ENCODE assay signal across 31 mouse cellular contexts in the genomic region with DNA sequence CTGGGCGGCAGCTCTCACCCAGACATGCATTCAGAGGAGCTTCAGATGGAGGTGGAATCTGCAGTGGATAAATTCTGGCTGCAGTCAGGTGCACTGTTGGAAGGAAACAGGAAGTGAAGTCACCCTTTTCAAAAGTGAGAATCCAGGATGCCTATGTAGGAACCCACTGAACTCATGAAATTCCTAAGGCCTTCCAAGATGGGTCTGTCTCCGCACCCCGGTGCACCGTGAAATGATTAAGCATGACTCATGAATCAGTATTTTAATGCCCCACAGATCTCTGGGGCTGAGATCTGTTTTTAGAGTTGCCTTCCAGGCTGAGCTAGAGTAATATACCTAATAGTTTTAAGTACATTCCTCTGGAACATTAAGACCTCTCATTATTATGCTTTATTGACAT. TPM values are rescaled to one million over a fixed set of nuclear protein-coding genes. Genes with fewer than 3 reads are reported as not detected.
DNase-seq lines count a peak whose midpoint lies in the region; ATAC-seq and TF ChIP-seq lines count a peak whose summit lies in the region.
"Had no signal": no experiment of that assay in that cellular context is flagged by ENCODE, and none has a peak within 500 bp of the region (broad histone marks: within the 10 kb centered on the region; RNA-seq: fewer than 3 reads in every experiment).

No protein-coding gene starts in this region.

- no peak overlapping the region for H3K27ac ChIP-seq in liver, postnatal 0 days (ENCODE audit: low read depth)
- H3K27ac ChIP-seq in intestine, postnatal 0 days (ENCODE audit: low read depth, low read length) = no peak overlapping the region
- H3K27ac ChIP-seq: embryonic facial prominence, embryonic 10.5 days; embryonic facial prominence, embryonic 12.5 days; forebrain, embryonic 12.5 days had no signal

- H3K4me3 ChIP-seq in C2C12 (ENCODE audit: insufficient read depth, poor library complexity, severe bottlenecking) = no peak overlapping the region
- no peak overlapping the region for H3K4me3 ChIP-seq in liver, postnatal 0 days (ENCODE audit: low read depth, low read length)
- no peak overlapping the region for H3K4me3 ChIP-seq in intestine, postnatal 0 days (ENCODE audit: low read depth, low read length)
- H3K4me3 ChIP-seq: embryonic facial prominence, embryonic 10.5 days; embryonic facial prominence, embryonic 12.5 days; erythroblast, embryonic 14.5 days; forebrain, embryonic 10.5 days; forebrain, embryonic 12.5 days had no signal

- TF ChIP-seq EP300 in liver, postnatal 0 days (IDR thresholded peaks at IDR 0.05; ENCODE audit: low read depth) = no peak

- intact Hi-C loops in heart, postnatal 36 days (cut with DNase I) = no loop called here

- no peak for ATAC-seq in liver, postnatal 0 days
- no peak for ATAC-seq in intestine, postnatal 0 days
- ATAC-seq: forebrain, embryonic 14.5 days; forebrain, embryonic 16.5 days had no signal

- WGBS in liver, postnatal 0 days (ENCODE audit: insufficient replicate concordance) = 80% methylated on average over 4 of the region's 4 CpGs
- WGBS in intestine, postnatal 0 days = 88% methylated on average over 4 of the region's 4 CpGs

- H3K9ac ChIP-seq in liver, postnatal 0 days (replicated peaks) = no peak overlapping the region
- no peak overlapping the region for H3K9ac ChIP-seq in intestine, postnatal 0 days (ENCODE audit: low read depth, low read length)
- H3K9ac ChIP-seq: embryonic facial prominence, embryonic 12.5 days; forebrain, embryonic 12.5 days had no signal

- no peak overlapping the region for H3ac ChIP-seq in C2C12 (ENCODE audit: control insufficient read depth, insufficient read length, low read depth)

- H3K36me3 ChIP-seq in C2C12 (ENCODE audit: control insufficient read depth, insufficient read depth) = no peaks in the 10 kb centered on the region
- H3K36me3 ChIP-seq in liver, postnatal 0 days (replicated peaks; ENCODE audit: insufficient read depth, low read length) = no peaks in the 10 kb centered on the region
- H3K36me3 ChIP-seq in intestine, postnatal 0 days (ENCODE audit: control insufficient read depth, insufficient read depth) = no peaks in the 10 kb centered on the region
- H3K36me3 ChIP-seq: embryonic facial prominence, embryonic 10.5 days; embryonic facial prominence, embryonic 12.5 days; forebrain, embryonic 10.5 days; forebrain, embryonic 12.5 days had no signal

- H3K79me3 ChIP-seq in C2C12 (ENCODE audit: low read depth) = no peaks in the 10 kb centered on the region

- no peaks in the 10 kb centered on the region for H3K9me3 ChIP-seq in liver, postnatal 0 days (ENCODE audit: low read length)
- no peaks in the 10 kb centered on the region for H3K9me3 ChIP-seq in intestine, postnatal 0 days (ENCODE audit: control insufficient read depth)
- H3K9me3 ChIP-seq: embryonic facial prominence, embryonic 10.5 days; forebrain, embryonic 10.5 days; forebrain, embryonic 12.5 days had no signal

- no peaks in the 10 kb centered on the region for H3K27me3 ChIP-seq in C2C12 (ENCODE audit: control insufficient read depth, insufficient read depth, insufficient read length)
- H3K27me3 ChIP-seq in liver, postnatal 0 days (ENCODE audit: insufficient read depth, low read length) = no peaks in the 10 kb centered on the region
- no peaks in the 10 kb centered on the region; the same call in 1 of the 2 replicates for H3K27me3 ChIP-seq in intestine, postnatal 0 days (replicated peaks; ENCODE audit: control insufficient read depth, insufficient read depth, low read length)
- H3K27me3 ChIP-seq: embryonic facial prominence, embryonic 12.5 days; forebrain, embryonic 12.5 days had no signal

- no peaks in the 10 kb centered on the region for H3K4me1 ChIP-seq in liver, postnatal 0 days (ENCODE audit: insufficient read depth)
- no peaks in the 10 kb centered on the region for H3K4me1 ChIP-seq in intestine, postnatal 0 days (replicated peaks; ENCODE audit: control insufficient read depth, insufficient read depth, low read length)
- H3K4me1 ChIP-seq: embryonic facial prominence, embryonic 10.5 days; embryonic facial prominence, embryonic 12.5 days; forebrain, embryonic 12.5 days had no signal

- no peak for TF ChIP-seq CTCF in C2C12 (IDR thresholded peaks at IDR 0.05; ENCODE audit: control insufficient read depth, insufficient read depth, insufficient read length)
- no peak for TF ChIP-seq CTCF in liver, postnatal 0 days (IDR thresholded peaks at IDR 0.05; ENCODE audit: low read depth)
- no peak for TF ChIP-seq CTCF in intestine, postnatal 0 days (IDR thresholded peaks at IDR 0.05; ENCODE audit: low read depth)

- H3K4me2 ChIP-seq in liver, postnatal 0 days (ENCODE audit: low read depth, low read length) = no peak overlapping the region
- no peak overlapping the region for H3K4me2 ChIP-seq in intestine, postnatal 0 days (replicated peaks; ENCODE audit: low read depth)
- H3K4me2 ChIP-seq: embryonic facial prominence, embryonic 12.5 days; forebrain, embryonic 12.5 days had no signal

- DNase-seq in 3134 (ENCODE audit: extremely low read depth, insufficient read length, low spot score) (peak; percentile 73), NIH3T3 (ENCODE audit: low read depth) (peak; percentile 72), R1 (ENCODE audit: low read depth, low spot score) (peak; percentile 16)
- no peak for DNase-seq in liver, postnatal 0 days
- DNase-seq in cerebellum, adult 11-12 months = no peak
- no peak for DNase-seq in heart, postnatal 36 days
- DNase-seq: adrenal gland, adult 2 months; adrenal gland, postnatal 10 days; adrenal gland, postnatal 25 days; B cell, adult 2 months; cerebellum, adult 11 months; cerebellum, adult 2 months; cerebellum, adult 9-10 months; cerebellum, postnatal 10 days; cerebellum, postnatal 25 days had no signal

- H3K79me2 ChIP-seq in C2C12 (ENCODE audit: control insufficient read depth, insufficient read depth) = no peaks in the 10 kb centered on the region

TF ChIP-seq in C2C12, 6 proteins besides CTCF, POLR2A, EP300 and RAD21:
- TF ChIP-seq FOSL1 (IDR thresholded peaks at IDR 0.05; ENCODE audit: insufficient read depth, low read length, poor library complexity, severe bottlenecking) = peak; percentile 2
- TF ChIP-seq CEBPB (IDR thresholded peaks at IDR 0.05; ENCODE audit: low read depth) = no peak
- TF ChIP-seq MYOG (IDR thresholded peaks at IDR 0.05; ENCODE audit: control insufficient read depth, extremely low read depth, insufficient read length) = no peak
- TF ChIP-seq MAX (IDR thresholded peaks at IDR 0.05) = no peak
- TF ChIP-seq MYOD1 (IDR thresholded peaks at IDR 0.05; ENCODE audit: control insufficient read depth, insufficient read length, low read depth) = peak; percentile 2

RNA-seq across cellular contexts. Expression of a gene that starts 0.5 kb away (rescaled TPM):
- not detected for polyA plus RNA-seq in C2C12 (2012; fragmentation: generic; extraction: Trizol)
- polyA plus RNA-seq in liver, postnatal 0 days (2015; fragmentation: Nextera tagmentation; extraction: Ambion mirVana) = not detected in 2 replicates
- polyA plus RNA-seq in intestine, postnatal 0 days (2015; fragmentation: Nextera tagmentation; extraction: Ambion mirVana) = not detected in 2 replicates
- not detected for total RNA-seq in heart, postnatal 36 days (2021)
- total RNA-seq: adrenal gland, adult 2 months; adrenal gland, postnatal 10 days; adrenal gland, postnatal 25 days; adrenal gland, postnatal 4 days; ES-E14; MEL had no signal
- polyA plus RNA-seq: adrenal gland, adult 2 months; brain, embryonic 14.5 days; cerebellum, adult 2 months; cortical plate, adult 2 months; embryonic facial prominence, embryonic 10.5 days; embryonic facial prominence, embryonic 12.5 days; erythroblast, embryonic 14.5 days; forebrain, embryonic 10.5 days; forebrain, embryonic 12.5 days; forebrain, embryonic 14.5 days; forebrain, embryonic 16.5 days; frontal cortex, adult 2 months had no signal

RNA-seq across cellular contexts. Expression of a gene that starts 6.5 kb away (rescaled TPM):
- polyA plus RNA-seq in C2C12 (2012; fragmentation: generic; extraction: Trizol) = not detected
- not detected in 2 replicates for polyA plus RNA-seq in liver, postnatal 0 days (2015; fragmentation: Nextera tagmentation; extraction: Ambion mirVana)
- not detected in 2 replicates for polyA plus RNA-seq in intestine, postnatal 0 days (2015; fragmentation: Nextera tagmentation; extraction: Ambion mirVana)
- total RNA-seq in heart, postnatal 36 days (2021) = not detected
- total RNA-seq: adrenal gland, adult 2 months; adrenal gland, postnatal 10 days; adrenal gland, postnatal 25 days; adrenal gland, postnatal 4 days; ES-E14; MEL had no signal
- polyA plus RNA-seq: adrenal gland, adult 2 months; brain, embryonic 14.5 days; cerebellum, adult 2 months; cortical plate, adult 2 months; embryonic facial prominence, embryonic 10.5 days; embryonic facial prominence, embryonic 12.5 days; embryonic facial prominence, embryonic 14.5 days; erythroblast, embryonic 14.5 days; forebrain, embryonic 10.5 days; forebrain, embryonic 12.5 days; forebrain, embryonic 14.5 days; forebrain, embryonic 16.5 days; frontal cortex, adult 2 months had no signal

RNA-seq across cellular contexts. Expression of a gene that starts 9.2 kb away (rescaled TPM):
- not detected for polyA plus RNA-seq in C2C12 (2012; fragmentation: generic; extraction: Trizol)
- not detected in 2 replicates for polyA plus RNA-seq in liver, postnatal 0 days (2015; fragmentation: Nextera tagmentation; extraction: Ambion mirVana)
- not detected in 2 replicates for polyA plus RNA-seq in intestine, postnatal 0 days (2015; fragmentation: Nextera tagmentation; extraction: Ambion mirVana)
- not detected for total RNA-seq in heart, postnatal 36 days (2021)
- total RNA-seq: adrenal gland, adult 2 months; adrenal gland, postnatal 10 days; adrenal gland, postnatal 25 days; adrenal gland, postnatal 4 days; ES-E14; MEL had no signal
- polyA plus RNA-seq: adrenal gland, adult 2 months; brain, embryonic 14.5 days; cerebellum, adult 2 months; cortical plate, adult 2 months; embryonic facial prominence, embryonic 10.5 days; embryonic facial prominence, embryonic 12.5 days; embryonic facial prominence, embryonic 14.5 days; erythroblast, embryonic 14.5 days; forebrain, embryonic 10.5 days; forebrain, embryonic 12.5 days; forebrain, embryonic 14.5 days; forebrain, embryonic 16.5 days; frontal cortex, adult 2 months had no signal

RNA-seq across cellular contexts. Expression of a gene that starts 15.4 kb away (rescaled TPM):
- not detected for polyA plus RNA-seq in C2C12 (2012; fragmentation: generic; extraction: Trizol)
- polyA plus RNA-seq in liver, postnatal 0 days (2015; fragmentation: Nextera tagmentation; extraction: Ambion mirVana) = not detected in 2 replicates
- not detected in 2 replicates for polyA plus RNA-seq in intestine, postnatal 0 days (2015; fragmentation: Nextera tagmentation; extraction: Ambion mirVana)
- not detected for total RNA-seq in heart, postnatal 36 days (2021)
- total RNA-seq: adrenal gland, adult 2 months; adrenal gland, postnatal 10 days; adrenal gland, postnatal 25 days; adrenal gland, postnatal 4 days; ES-E14; MEL had no signal
- polyA plus RNA-seq: adrenal gland, adult 2 months; brain, embryonic 14.5 days; cerebellum, adult 2 months; cortical plate, adult 2 months; embryonic facial prominence, embryonic 10.5 days; embryonic facial prominence, embryonic 12.5 days; erythroblast, embryonic 14.5 days; forebrain, embryonic 10.5 days; forebrain, embryonic 12.5 days; forebrain, embryonic 14.5 days; forebrain, embryonic 16.5 days; frontal cortex, adult 2 months had no signal

RNA-seq across cellular contexts. Expression of a gene that starts 24.4 kb away (rescaled TPM):
- polyA plus RNA-seq in C2C12 (2012; fragmentation: generic; extraction: Trizol) = not detected
- polyA plus RNA-seq in liver, postnatal 0 days (2015; fragmentation: Nextera tagmentation; extraction: Ambion mirVana) = not detected in 2 replicates
- polyA plus RNA-seq in intestine, postnatal 0 days (2015; fragmentation: Nextera tagmentation; extraction: Ambion mirVana) = not detected in 2 replicates
- total RNA-seq in heart, postnatal 36 days (2021) = not detected
- total RNA-seq: adrenal gland, adult 2 months; adrenal gland, postnatal 10 days; adrenal gland, postnatal 25 days; adrenal gland, postnatal 4 days; ES-E14; MEL had no signal
- polyA plus RNA-seq: adrenal gland, adult 2 months; brain, embryonic 14.5 days; cerebellum, adult 2 months; cortical plate, adult 2 months; embryonic facial prominence, embryonic 10.5 days; embryonic facial prominence, embryonic 12.5 days; embryonic facial prominence, embryonic 14.5 days; erythroblast, embryonic 14.5 days; forebrain, embryonic 10.5 days; forebrain, embryonic 12.5 days; forebrain, embryonic 14.5 days; forebrain, embryonic 16.5 days; frontal cortex, adult 2 months had no signal

Comparison
In these comparisons a context has a peak if more than half of its experiments do, and no peak if none do; other contexts are left out.
1. DNase-seq: peak in 3134 (single experiment), NIH3T3 (single experiment) and R1 (single experiment); none in liver, postnatal 0 days (single experiment), cerebellum, adult 11-12 months (single experiment) and heart, postnatal 36 days (0 of 2).